Mouse (Mus musculus): Measurements from ENCODE around the gene S100pbp. TPM values are rescaled to one million over a fixed set of nuclear protein-coding genes. Genes with fewer than 3 reads are reported as not detected.
A peak's percentile ranks its signal among the peaks of the same experiment; 100 is the strongest.
"Not testable (repeated sequence)": the region's sequence is repeated elsewhere in the genome, so short reads cannot be mapped to it uniquely, and the experiment has no call there.

S100pbp gene
- polyA plus RNA-seq, 1 experiment from 2014 or later: 20.1 TPM

- Histone ChIP-seq H3K9me3 (no peaks in the 10 kb centered on the region), H3K27ac (0 out of 2 replicates have a peak overlapping the region, but pooled peaks have one; percentile 13), H3K27me3 (ENCODE audit: insufficient read depth, poor library complexity, severe bottlenecking) (peaks cover 99% of the 10 kb centered on the region), H3K4me3 (peak overlapping the region; percentile 43), H3K36me3 (0 out of 2 replicates have a peak, but pooled peaks cover 2% of the 10 kb centered on the region), H3K4me1 (peaks cover 61% of the 10 kb centered on the region)
- 9% methylated on average over 22 of the region's 22 CpGs for WGBS
- DNase-seq (ENCODE audit: low spot score): no peak
These were observed 37.9 kb upstream of the S100pbp start for GRCm38 (mm10) chr4:129227170-129227984.

- peaks cover 61% of the 10 kb centered on the region for H3K4me1 ChIP-seq
- WGBS: 30% methylated on average over 5 of the region's 5 CpGs
- no peaks in the 10 kb centered on the region for H3K9me3 ChIP-seq
- no peak for DNase-seq (ENCODE audit: low spot score)
- peak overlapping the region; percentile 11; the same call in 1 of the 2 replicates for H3K27ac ChIP-seq
- peaks cover 10% of the 10 kb centered on the region for H3K36me3 ChIP-seq
- H3K4me3 ChIP-seq: peak overlapping the region; percentile 43; the same call in 1 of the 2 replicates
- H3K27me3 ChIP-seq (ENCODE audit: insufficient read depth, poor library complexity, severe bottlenecking): peaks cover 99% of the 10 kb centered on the region
These were observed 37.0 kb upstream of the S100pbp start for GRCm38 (mm10) chr4:129226441-129226963.

GRCm38 (mm10) chr4:129225315-129225714 is 35.8 kb upstream of the S100pbp start:
- no peak for DNase-seq (ENCODE audit: low spot score)
- Histone ChIP-seq H3K36me3 (peaks cover 19% of the 10 kb centered on the region), H3K27ac (no peak overlapping the region), H3K9me3 (no peaks in the 10 kb centered on the region), H3K27me3 (ENCODE audit: insufficient read depth, poor library complexity, severe bottlenecking) (peaks cover 99% of the 10 kb centered on the region), H3K4me3 (no peak overlapping the region), H3K4me1 (peaks cover 64% of the 10 kb centered on the region)
- WGBS: 90% methylated on average over 12 of the region's 12 CpGs

GRCm38 (mm10) chr4:129223421-129224281 is 34.1 kb upstream of the S100pbp start:
- WGBS: 24% methylated on average over 55 of the region's 55 CpGs

GRCm38 (mm10) chr4:129222019-129222925 is 32.7 kb upstream of the S100pbp start:
- DNase-seq (ENCODE audit: low spot score): no peak
- H3K9me3 ChIP-seq: no peaks in the 10 kb centered on the region
- no peak overlapping the region for H3K27ac ChIP-seq
- peaks cover 98% of the 10 kb centered on the region for H3K27me3 ChIP-seq (ENCODE audit: insufficient read depth, poor library complexity, severe bottlenecking)
- H3K4me1 ChIP-seq: peaks cover 53% of the 10 kb centered on the region
- 39% methylated on average over 31 of the region's 31 CpGs for WGBS
- peaks cover 48% of the 10 kb centered on the region for H3K36me3 ChIP-seq
- H3K4me3 ChIP-seq: no peak overlapping the region

More at GRCm38 (mm10) chr4:129223421-129224281, 34.1 kb upstream of the S100pbp start:
- Histone ChIP-seq H3K4me3 (peak overlapping the region; percentile 54), H3K9me3 (no peaks in the 10 kb centered on the region), H3K36me3 (peaks cover 34% of the 10 kb centered on the region), H3K4me1 (peaks cover 64% of the 10 kb centered on the region), H3K27ac (0 out of 2 replicates have a peak overlapping the region, but pooled peaks have one; percentile 17), H3K27me3 (ENCODE audit: insufficient read depth, poor library complexity, severe bottlenecking) (peaks cover 100% of the 10 kb centered on the region)
- no peak for DNase-seq (ENCODE audit: low spot score)

GRCm38 (mm10) chr4:129221097-129222010 is 31.8 kb upstream of the S100pbp start:
- no peaks in the 10 kb centered on the region for H3K9me3 ChIP-seq
- WGBS: 53% methylated on average over 23 of the region's 23 CpGs
- no peak overlapping the region for H3K4me3 ChIP-seq
- H3K36me3 ChIP-seq: peaks cover 57% of the 10 kb centered on the region
- peaks cover 44% of the 10 kb centered on the region for H3K4me1 ChIP-seq
- peaks cover 98% of the 10 kb centered on the region for H3K27me3 ChIP-seq (ENCODE audit: insufficient read depth, poor library complexity, severe bottlenecking)
- DNase-seq (ENCODE audit: low spot score): no peak
- no peak overlapping the region for H3K27ac ChIP-seq

GRCm38 (mm10) chr4:129220376-129221089 is 31.0 kb upstream of the S100pbp start:
- DNase-seq (ENCODE audit: low spot score): no peak
- Histone ChIP-seq H3K36me3 (peaks cover 66% of the 10 kb centered on the region), H3K27me3 (ENCODE audit: insufficient read depth, poor library complexity, severe bottlenecking) (peaks cover 94% of the 10 kb centered on the region), H3K4me1 (peaks cover 36% of the 10 kb centered on the region), H3K4me3 (no peak overlapping the region), H3K9me3 (no peaks in the 10 kb centered on the region), H3K27ac (no peak overlapping the region)
- WGBS: 60% methylated on average over 7 of the region's 7 CpGs

GRCm38 (mm10) chr4:129219198-129219597 is 29.7 kb upstream of the S100pbp start:
- DNase-seq (ENCODE audit: low spot score): no peak
- Histone ChIP-seq H3K27me3 (ENCODE audit: insufficient read depth, poor library complexity, severe bottlenecking) (peaks cover 89% of the 10 kb centered on the region), H3K4me3 (no peak overlapping the region), H3K27ac (no peak overlapping the region), H3K9me3 (no peaks in the 10 kb centered on the region), H3K36me3 (peaks cover 79% of the 10 kb centered on the region), H3K4me1 (peaks cover 34% of the 10 kb centered on the region)
- WGBS: 88% methylated on average over 10 of the region's 10 CpGs

GRCm38 (mm10) chr4:129218569-129219175 is 29.1 kb upstream of the S100pbp start:
- H3K27ac ChIP-seq: no peak overlapping the region
- peaks cover 29% of the 10 kb centered on the region for H3K4me1 ChIP-seq
- no peaks in the 10 kb centered on the region for H3K9me3 ChIP-seq
- H3K4me3 ChIP-seq: no peak overlapping the region
- peaks cover 83% of the 10 kb centered on the region for H3K36me3 ChIP-seq
- H3K27me3 ChIP-seq (ENCODE audit: insufficient read depth, poor library complexity, severe bottlenecking): peaks cover 83% of the 10 kb centered on the region
- whole genome bisulfite sequencing: 80% methylated on average over 7 of the region's 7 CpGs
- no peak for DNase-seq (ENCODE audit: low spot score)

- Histone ChIP-seq H3K36me3 (peaks cover 94% of the 10 kb centered on the region), H3K27me3 (ENCODE audit: insufficient read depth, poor library complexity, severe bottlenecking) (peaks cover 22% of the 10 kb centered on the region)
- not testable (repeated sequence) for H3K9me3 ChIP-seq; H3K4me3 ChIP-seq; H3K4me1 ChIP-seq; H3K27ac ChIP-seq; DNase-seq (ENCODE audit: low spot score)
- 76% methylated on average over 3 of the region's 3 CpGs for WGBS
These were observed 23.0 kb upstream of the S100pbp start for GRCm38 (mm10) chr4:129212486-129212885.
